Mouse (Mus musculus): ENCODE measurements at regions not wholly inside any gene's neighbourhood (a gene's known extent, or its start where the extent isn't known, plus 50 kb on each side); places are given as distances from the start of the nearest gene placed in this dataset.

- no peaks in the 10 kb centered on the region for H3K36me3 ChIP-seq (ENCODE audit: control insufficient read depth, insufficient read depth, low read length)
- no peaks in the 10 kb centered on the region for H3K4me1 ChIP-seq (ENCODE audit: control insufficient read depth, insufficient read depth, low read length)
- H3K27ac ChIP-seq (ENCODE audit: control insufficient read depth, insufficient read depth, low read depth, low read length) = no peak overlapping the region
- TF ChIP-seq POLR2A (IDR thresholded peaks at IDR 0.05; ENCODE audit: control insufficient read depth, low read depth, low read length) = no peak
- TF ChIP-seq CTCF (IDR thresholded peaks at IDR 0.05; ENCODE audit: control insufficient read depth, insufficient read depth, insufficient replicate concordance, low read depth, low read length) = no peak
- H3K27me3 ChIP-seq (ENCODE audit: control insufficient read depth, insufficient read depth, low read length) = no peaks in the 10 kb centered on the region
- H3K4me3 ChIP-seq (ENCODE audit: control insufficient read depth, low read depth, low read length) = no peak overlapping the region
These were observed 52.5 kb upstream of the Plcb4 start for GRCm38 (mm10) chr2:135606306-135606705.
